Mouse (Mus musculus): ENCODE measurements around the gene Pax6. TPM values are rescaled to one million over a fixed set of nuclear protein-coding genes. Genes with fewer than 3 reads are reported as not detected.

Pax6 gene
- polyA plus RNA-seq (2017; shearing (Covaris generic)), result 1 to 10 TPM in 1 of 2 experiments, under 1 TPM in 1; 0.98 to 3.1 TPM

DNA sequence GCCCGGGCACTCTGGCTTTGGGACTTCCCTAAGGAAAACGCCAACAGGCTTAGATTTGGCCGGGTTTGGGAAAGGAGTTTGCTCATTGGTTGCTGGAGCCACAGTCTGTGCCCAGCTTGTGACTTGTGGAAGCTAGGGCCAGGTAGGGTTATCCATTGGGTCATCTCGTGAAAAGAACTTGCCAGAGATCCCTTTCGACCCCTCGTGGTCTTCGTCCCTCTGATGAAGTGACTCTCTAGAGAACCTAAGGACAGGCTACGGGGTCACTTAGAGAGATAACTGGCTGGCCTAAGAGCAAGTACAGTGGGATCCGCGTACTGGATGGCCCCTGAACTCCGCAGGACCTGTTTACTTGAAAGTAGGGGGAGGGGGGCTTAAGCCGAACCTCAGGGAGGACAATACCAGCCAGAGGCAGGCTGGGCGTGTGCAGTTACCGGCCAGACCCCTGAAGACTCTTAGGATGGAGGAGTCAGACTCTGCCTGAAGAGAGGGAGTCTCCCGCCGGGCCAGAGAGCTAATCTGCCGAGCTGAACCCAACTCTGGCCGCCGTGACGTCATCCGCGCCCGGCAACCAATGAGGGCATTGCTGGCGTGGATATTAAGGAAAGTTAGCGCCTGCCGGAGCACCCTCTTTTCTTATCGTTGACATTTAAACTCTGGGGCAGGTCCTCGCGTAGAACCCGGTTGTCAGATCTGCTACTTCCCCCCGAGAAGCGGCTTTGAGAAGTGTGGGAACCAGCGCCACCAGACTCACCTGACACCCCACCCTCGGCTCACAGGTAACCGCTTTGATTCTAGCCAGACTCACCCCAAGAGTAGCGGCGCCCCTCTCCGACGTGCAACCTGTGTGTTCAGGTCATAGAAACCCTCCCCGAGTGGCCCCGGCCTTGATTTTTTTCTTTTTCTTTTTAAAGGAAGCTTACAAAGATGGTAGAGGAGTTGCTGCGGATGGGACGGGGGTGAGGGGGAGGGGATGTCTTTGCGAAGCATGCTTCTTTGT is at the start of gene Pax6:
Gene Pax6 (plus strand): TSS at position 630 of the 1,000 bp plus-strand sequence.

Other genes starting within 250 kb of the Pax6 start
- gene Elp4, start 235.7 kb downstream of the Pax6 start, polyA plus RNA-seq (2017; shearing (Covaris generic)), result 10 to 100 TPM; 14.7 to 19.2 TPM
- 10 to 100 TPM; 63.7 to 82.5 TPM for gene Immp1l, start 235.7 kb downstream of the Pax6 start, polyA plus RNA-seq (2017; shearing (Covaris generic))

All from inflammation-experienced regulatory T-cells (primary cell).